Mouse (Mus musculus) ES-Bruce4 (cell line): ENCODE measurements at regions not wholly inside any gene's neighbourhood (a gene's known extent, or its start where the extent isn't known, plus 50 kb on each side); places are given as distances from the start of the nearest gene placed in this dataset.

Experiments used
- CTCF ChIP-seq: IDR thresholded peaks from one replicate; pipeline ENCODE4 v1.8.1; 2011; ENCODE audit warnings: low read depth, low read length
- EP300 ChIP-seq: IDR thresholded peaks from 2 replicates; pipeline ENCODE4 v1.6.1; 2011; ENCODE audit warnings: low read depth, low read length; ENCODE audit not compliant: insufficient read depth
- POLR2A ChIP-seq: IDR thresholded peaks from one replicate; pipeline ENCODE4 v1.8.1; 2011; ENCODE audit warnings: low read length; ENCODE audit not compliant: insufficient read depth

GRCm38 (mm10) chr12:15967550-15968102 lies 150.9 kb upstream of the Trib2 start:
- TF ChIP-seq POLR2A (no peak), CTCF (no peak), EP300 (no peak)
